Mouse (Mus musculus) spleen, embryonic (tissue): ENCODE data around the gene Rtn4rl1.

ENCODE experiments used
- CTCF ChIA-PET: fragments of 350-600 bp; sonication (Branson Sonifier 250); formaldehyde crosslinking; loops from one replicate; lab custom pipeline; 2022; lab: Charles Lee

Rtn4rl1 gene

DNA sequence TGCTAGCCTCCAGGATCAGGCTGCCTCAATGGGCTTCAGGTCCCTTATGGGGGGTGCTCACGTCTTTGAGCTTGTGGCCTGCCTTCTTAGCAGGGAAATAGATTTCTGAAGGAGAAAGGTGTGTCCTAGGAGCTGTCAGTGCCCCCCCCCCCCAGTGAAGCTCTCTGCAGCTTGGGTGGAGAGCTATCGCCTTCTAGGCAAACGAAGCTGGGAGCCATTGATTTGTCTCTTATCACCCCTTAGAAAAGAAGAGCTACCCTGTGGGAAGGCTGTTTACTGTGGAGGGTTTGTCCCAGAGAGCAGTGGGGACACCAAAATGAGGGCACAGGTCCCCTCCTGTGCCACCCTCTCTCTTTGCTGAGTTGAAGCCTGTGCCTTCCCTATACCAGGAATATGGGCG is 16.5 kb downstream of the Rtn4rl1 start:
- CTCF ChIA-PET = interaction anchor here (0.6 kb wide), 1 partner anchor 195 kb away, joined by 3 read pairs; no protein-coding TSS in a partner anchor

DNA sequence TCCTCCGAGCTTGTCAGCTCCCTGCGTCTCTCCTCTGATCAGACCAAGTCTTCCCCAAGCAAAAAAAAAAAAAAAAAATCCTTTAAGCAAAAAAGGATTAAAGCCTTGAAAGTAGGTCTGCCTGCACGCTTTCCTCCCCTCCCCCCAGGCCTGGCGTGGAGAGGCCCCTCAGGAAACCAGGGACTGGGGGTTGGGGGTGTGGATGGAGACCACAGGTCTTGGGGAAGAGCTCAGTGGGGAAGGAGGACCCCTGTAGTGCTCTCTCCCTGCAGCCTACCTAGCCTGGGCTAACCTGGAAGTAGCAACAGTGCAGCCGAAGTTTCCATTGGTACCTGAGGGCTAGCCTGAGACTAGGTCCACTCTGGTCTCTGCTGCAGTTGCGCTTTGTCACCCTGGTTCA is 17.2 kb downstream of the Rtn4rl1 start:
- CTCF ChIA-PET = interaction anchor here (0.6 to 0.7 kb wide), 2 partner anchors 194 to 383 kb away, joined by 3 to 5 read pairs; no protein-coding TSS in a partner anchor

GRCm38 (mm10) chr11:75212031-75212667 is 18.6 kb downstream of the Rtn4rl1 start:
- CTCF ChIA-PET = no interaction called here

DNA sequence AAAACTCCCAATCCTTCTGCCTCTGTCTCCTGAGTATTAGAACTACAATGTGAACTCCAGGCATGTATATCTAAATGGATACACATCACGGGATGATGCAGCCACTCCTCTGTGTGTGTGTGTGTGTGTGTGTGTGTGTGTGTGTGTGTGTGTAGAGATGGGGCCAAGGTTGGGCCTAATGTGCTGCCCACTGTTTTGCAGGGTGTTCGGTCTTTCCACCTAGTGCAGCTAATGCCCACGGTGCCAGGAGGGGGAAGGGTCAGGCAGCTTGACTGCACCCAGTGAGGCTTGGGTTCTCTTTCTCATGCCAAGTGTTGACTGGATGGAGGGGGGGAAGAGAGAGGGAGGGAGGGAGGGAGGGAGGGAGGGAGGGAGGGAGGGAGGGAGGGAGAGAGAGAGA is 19.3 kb downstream of the Rtn4rl1 start:
- CTCF ChIA-PET = interaction anchor here (0.6 kb wide), 1 partner anchor 80 kb away, joined by 3 read pairs; no protein-coding TSS in a partner anchor

DNA sequence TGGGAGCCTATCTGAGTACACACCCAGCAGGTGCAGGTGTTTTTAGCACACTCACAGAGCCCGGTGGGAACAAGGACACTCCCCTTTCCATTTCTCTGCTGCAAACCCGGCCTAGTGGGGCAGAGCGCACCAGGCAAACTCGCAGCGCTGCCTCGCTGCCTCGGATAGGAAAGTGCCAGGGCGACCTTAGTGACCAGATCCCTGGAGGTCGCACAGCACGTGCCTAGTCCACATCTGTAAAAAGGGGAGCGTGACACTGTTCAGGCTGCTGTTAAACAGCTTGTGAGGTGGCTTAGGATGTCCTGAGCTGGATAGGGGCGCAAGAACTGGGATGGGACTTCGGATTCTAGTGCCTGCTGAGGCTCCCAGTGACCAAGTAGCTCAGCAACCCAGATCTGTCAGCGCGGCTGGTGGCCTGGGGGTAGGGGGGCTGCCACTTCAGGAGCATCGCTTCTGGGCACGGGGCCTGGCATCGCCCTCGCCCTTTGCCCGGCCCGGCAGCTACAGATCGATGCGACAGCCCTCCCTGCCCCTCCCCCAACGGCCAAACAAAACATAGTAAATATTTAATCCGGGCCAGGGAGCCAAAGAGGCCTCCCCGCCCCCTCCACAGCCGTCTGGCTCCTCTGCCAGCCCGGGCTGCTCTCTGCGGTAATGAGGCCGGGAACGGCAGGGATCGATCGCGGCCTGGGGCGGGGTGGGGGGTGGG is 19.9 kb downstream of the Rtn4rl1 start:
- CTCF ChIA-PET = interaction anchor here (0.6 kb wide), 1 partner anchor 79 kb away, joined by 3 read pairs; no protein-coding TSS in a partner anchor

GRCm38 (mm10) chr11:75214081-75214950 is 20.7 kb downstream of the Rtn4rl1 start:
- CTCF ChIA-PET = no interaction called here

GRCm38 (mm10) chr11:75220115-75220514 is 26.5 kb downstream of the Rtn4rl1 start:
- CTCF ChIA-PET = no interaction called here

DNA sequence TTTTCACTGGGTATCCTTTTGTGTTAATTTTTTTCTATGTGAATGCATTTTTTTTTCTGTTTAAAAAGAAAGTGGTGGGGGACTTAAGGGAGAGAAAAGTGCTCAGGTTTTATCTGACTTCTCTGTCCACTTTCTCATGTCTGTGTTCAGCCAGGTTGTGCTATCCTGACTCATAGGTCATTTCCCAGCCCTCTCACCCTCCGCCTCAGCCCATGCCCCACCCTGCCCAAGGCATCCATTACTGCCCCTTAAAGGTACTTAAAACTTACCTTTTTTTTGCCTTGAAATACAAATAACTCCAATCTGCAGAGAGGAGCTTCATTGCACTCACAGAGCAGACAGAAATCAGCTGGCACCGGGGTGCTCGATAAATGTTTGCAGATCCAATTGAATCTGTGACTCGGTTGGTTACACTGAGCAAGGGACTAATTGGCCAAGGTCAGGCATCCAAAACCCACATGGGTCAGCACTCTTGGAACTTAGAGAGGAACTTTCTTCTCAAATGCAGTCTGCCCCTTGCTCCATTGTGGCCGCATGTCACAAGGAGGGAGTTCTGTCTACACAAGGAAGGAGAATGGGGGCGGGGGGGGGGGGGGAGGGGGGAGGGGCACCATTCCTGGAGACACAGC is 27.0 kb downstream of the Rtn4rl1 start:
- CTCF ChIA-PET = no interaction called here

DNA sequence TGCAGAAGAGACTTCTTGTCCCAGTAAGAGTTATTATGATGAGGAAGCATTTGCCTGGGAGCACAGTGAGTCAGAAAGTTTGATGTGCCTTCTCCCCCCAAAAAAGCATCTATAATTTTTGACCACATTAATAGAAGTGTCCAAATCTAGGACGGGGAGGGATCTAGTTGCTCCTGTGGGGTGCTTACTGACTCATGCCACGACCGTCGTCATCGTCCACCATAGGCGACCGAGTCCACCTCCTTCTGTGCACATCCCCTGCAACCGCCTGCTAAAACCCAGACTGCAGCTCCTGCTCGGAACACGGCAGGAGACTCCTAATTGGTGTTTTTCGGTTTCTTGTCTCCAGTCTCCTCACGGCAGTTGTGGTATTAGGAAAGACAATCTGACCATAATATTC is 30.5 kb downstream of the Rtn4rl1 start:
- CTCF ChIA-PET = no interaction called here

- CTCF ChIA-PET = no interaction called here
These were observed 31.3 kb downstream of the Rtn4rl1 start for GRCm38 (mm10) chr11:75224835-75225234.

DNA sequence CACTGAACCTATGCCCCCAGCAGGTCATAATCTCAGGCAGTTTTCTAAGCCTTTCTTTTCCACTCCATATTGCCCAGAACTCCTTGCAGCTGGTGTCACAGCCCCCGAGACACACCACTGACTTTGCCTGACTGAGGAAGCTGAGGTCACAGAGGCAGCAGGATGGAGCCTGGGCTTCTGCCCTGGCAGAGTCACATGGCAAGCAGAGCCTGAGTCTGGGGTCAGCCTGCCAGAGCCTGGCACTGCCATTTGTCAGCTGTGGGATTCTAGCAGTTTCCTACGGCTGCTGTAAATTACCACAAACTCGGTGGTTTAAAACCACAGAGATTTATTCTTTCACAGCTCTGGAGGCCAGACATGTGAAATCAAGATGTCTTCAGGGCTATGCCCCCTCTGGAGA is 34.0 kb downstream of the Rtn4rl1 start:
- CTCF ChIA-PET = no interaction called here

DNA sequence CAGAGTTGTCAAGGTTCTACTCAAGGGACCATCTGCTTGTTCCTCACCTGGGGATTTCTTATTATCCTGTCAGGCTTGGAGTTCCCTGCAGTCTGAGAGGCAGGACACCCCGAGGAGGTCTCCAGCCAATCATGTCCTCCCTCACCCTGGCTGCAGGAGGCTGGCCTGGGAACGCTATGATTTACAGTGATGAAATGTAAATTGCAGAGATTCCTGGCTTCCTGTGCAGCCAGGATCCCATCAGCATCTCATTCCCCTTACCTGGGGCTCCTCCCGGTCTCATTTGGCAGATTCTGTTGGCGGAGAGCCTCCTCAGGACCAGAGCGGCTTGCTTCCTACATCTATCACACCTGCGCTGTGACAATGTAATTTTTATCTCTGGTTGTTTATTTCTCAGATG is 35.7 kb downstream of the Rtn4rl1 start:
- CTCF ChIA-PET = interaction anchor here (0.7 kb wide), 1 partner anchor 1663 kb away, joined by 3 read pairs; no protein-coding TSS in a partner anchor

DNA sequence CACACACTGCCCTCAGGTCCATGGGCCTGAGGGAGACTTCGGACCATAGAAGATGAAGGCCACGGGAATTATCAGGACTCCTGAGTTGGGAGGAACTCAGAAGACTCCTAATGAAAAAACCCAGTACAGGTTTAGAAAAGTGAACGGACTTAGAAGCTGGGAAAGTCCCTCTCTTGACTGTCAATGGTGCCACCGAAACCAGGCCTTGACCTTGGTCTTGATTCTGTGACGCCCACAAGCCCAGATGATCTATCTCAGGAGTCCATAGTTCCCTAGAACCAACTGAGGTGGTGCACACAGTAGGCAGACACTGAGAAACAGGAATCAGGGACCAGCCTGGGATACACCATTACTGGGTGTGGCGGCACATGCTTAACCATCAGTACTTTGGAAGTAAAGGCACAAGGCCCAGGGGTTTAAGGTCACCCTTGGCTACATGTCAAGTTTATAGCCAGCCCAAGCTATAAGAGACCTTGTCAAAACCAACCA is 36.7 kb downstream of the Rtn4rl1 start:
- CTCF ChIA-PET = interaction anchor here (0.6 kb wide), 1 partner anchor 583 kb away, joined by 3 read pairs; no protein-coding TSS in a partner anchor

- CTCF ChIA-PET = interaction anchor here (0.6 to 1.2 kb wide), 4 partner anchors 37 to 75 kb away, joined by 3 to 5 read pairs (median 3); no protein-coding TSS in a partner anchor
These were observed 38.2 kb downstream of the Rtn4rl1 start for GRCm38 (mm10) chr11:75231756-75232155.

DNA sequence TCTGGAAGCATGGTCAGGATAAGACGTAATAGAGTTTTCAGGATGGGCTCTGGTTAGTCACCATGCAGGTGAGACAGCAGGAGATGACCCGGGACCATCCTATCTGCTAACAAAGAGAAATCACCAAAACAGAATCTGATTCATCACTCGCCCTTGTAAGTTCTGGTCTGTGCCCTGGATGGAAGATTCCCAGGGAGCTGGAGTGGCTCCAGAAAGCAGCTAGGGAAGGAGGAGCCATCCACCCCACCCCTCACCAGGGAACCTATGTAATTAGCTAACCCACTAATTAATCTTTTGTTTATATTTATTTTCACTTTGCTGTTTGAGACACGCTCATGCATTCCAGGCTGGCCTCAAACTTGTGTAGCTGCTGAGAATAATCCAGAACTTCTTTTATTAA is 38.9 kb downstream of the Rtn4rl1 start:
- CTCF ChIA-PET = interaction anchor here (1.2 kb wide), 1 partner anchor 58 kb away, joined by 3 read pairs; no protein-coding TSS in a partner anchor

GRCm38 (mm10) chr11:75234745-75235144 is 41.2 kb downstream of the Rtn4rl1 start:
- CTCF ChIA-PET = no interaction called here

GRCm38 (mm10) chr11:75240158-75240934 is 46.8 kb downstream of the Rtn4rl1 start:
- CTCF ChIA-PET = no interaction called here

GRCm38 (mm10) chr11:75242710-75243255 is 49.2 kb downstream of the Rtn4rl1 start:
- CTCF ChIA-PET = no interaction called here

DNA sequence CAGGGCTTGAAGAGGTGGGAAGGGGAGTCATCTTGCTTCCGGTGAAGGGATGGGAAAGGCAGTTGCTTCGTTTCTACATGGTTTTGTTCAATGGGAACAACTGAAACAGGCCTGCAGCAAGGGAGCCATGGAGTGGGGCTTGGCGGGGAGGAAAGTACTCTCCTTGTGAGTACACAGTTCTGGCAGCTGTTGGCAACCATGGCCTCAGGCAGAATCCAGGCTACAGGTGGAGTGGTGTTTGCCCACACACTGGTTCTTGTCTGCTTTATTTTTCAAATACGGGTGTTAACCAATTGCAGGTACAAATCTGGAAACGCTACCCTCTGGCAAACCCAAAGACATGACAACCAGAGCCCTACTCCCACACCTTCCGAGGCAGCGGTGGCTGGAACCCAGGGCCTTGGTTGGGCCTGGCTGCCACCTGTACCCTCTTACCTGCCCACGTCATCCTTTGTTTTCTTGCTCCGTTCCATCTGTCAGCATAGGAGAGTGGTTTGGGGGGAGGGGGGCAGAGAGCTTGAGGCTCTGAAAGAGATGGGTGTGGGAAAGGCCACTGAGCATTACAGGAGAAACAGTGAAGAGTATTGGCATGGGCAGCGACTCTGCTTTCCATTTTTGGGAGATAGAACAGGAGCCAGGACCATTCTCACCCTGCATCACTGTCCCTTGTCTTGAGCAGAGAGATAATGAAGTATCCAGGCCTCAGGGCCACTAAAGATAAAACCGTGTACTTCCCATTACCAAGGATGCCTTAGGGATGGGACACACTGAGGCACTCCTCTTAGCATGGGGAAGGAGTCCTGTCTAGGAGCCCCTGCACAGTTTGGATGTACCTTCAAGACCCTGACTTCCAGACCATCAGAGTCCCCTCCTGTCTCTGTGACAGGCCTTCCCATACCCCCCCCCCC is 51.0 kb downstream of the Rtn4rl1 start:
- CTCF ChIA-PET = no interaction called here
